Mouse (Mus musculus): Measurements from ENCODE around the gene Tinf2. TPM values are rescaled to one million over a fixed set of nuclear protein-coding genes. Genes with fewer than 3 reads are reported as not detected.
A peak's percentile ranks its signal among the peaks of the same experiment; 100 is the strongest.

Gene Tinf2
- polyA plus RNA-seq, 1 experiment: 26.8 TPM

GRCm38 (mm10) chr14:55723433-55723832 is 41.8 kb upstream of the Tinf2 start:
- H3K4me1 ChIP-seq (ENCODE audit: control insufficient read depth, insufficient read depth, low read length): peaks cover 4% of the 10 kb centered on the region
- no peaks in the 10 kb centered on the region for H3K27me3 ChIP-seq (ENCODE audit: control insufficient read depth, insufficient read depth, low read length)
- H3K36me3 ChIP-seq (ENCODE audit: control insufficient read depth, insufficient read depth, low read length): no peaks in the 10 kb centered on the region
- H3K27ac ChIP-seq (ENCODE audit: control insufficient read depth, insufficient read depth, low read depth, low read length): no peak overlapping the region
- H3K4me3 ChIP-seq (ENCODE audit: control insufficient read depth, low read depth, low read length): no peak overlapping the region
- TF ChIP-seq POLR2A (IDR thresholded peaks at IDR 0.05; ENCODE audit: control insufficient read depth, low read depth, low read length) (no peak), CTCF (IDR thresholded peaks at IDR 0.05; ENCODE audit: control insufficient read depth, insufficient read depth, insufficient replicate concordance, low read depth, low read length) (no peak)

DNA sequence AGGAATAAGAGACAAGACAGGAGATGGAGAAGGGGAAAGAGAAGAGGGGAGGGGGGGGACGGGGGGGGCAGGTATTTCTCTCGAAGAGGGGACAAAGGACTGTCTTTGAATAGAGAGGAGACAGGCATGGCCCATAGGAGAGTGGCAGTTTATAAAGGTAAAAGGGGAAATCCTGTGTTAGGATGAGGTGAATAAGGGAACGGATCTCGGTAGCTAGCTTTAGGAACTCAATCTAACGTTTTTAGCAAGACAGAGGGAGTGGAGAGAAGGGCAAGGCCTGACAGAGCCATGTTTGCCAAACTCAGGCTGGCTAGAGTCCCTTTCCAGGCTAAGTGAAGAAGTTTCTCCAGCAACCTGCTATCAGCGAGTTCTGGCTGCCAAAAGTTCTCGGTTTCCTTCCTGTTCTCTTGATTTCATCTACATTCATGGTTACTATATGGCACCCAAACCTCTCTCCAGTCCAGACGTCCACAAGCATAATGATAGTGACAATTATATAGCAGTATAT is 40.9 kb upstream of the Tinf2 start:
- no peaks in the 10 kb centered on the region for H3K27me3 ChIP-seq (ENCODE audit: control insufficient read depth, insufficient read depth, low read length)
- TF ChIP-seq CTCF (IDR thresholded peaks at IDR 0.05; ENCODE audit: control insufficient read depth, insufficient read depth, insufficient replicate concordance, low read depth, low read length) (no peak), POLR2A (IDR thresholded peaks at IDR 0.05; ENCODE audit: control insufficient read depth, low read depth, low read length) (no peak)
- no peaks in the 10 kb centered on the region for H3K36me3 ChIP-seq (ENCODE audit: control insufficient read depth, insufficient read depth, low read length)
- H3K27ac ChIP-seq (ENCODE audit: control insufficient read depth, insufficient read depth, low read depth, low read length): 0 out of 2 replicates have a peak overlapping the region, but pooled peaks have one; percentile 16
- H3K4me1 ChIP-seq (ENCODE audit: control insufficient read depth, insufficient read depth, low read length): peaks cover 4% of the 10 kb centered on the region
- no peak overlapping the region for H3K4me3 ChIP-seq (ENCODE audit: control insufficient read depth, low read depth, low read length)

DNA sequence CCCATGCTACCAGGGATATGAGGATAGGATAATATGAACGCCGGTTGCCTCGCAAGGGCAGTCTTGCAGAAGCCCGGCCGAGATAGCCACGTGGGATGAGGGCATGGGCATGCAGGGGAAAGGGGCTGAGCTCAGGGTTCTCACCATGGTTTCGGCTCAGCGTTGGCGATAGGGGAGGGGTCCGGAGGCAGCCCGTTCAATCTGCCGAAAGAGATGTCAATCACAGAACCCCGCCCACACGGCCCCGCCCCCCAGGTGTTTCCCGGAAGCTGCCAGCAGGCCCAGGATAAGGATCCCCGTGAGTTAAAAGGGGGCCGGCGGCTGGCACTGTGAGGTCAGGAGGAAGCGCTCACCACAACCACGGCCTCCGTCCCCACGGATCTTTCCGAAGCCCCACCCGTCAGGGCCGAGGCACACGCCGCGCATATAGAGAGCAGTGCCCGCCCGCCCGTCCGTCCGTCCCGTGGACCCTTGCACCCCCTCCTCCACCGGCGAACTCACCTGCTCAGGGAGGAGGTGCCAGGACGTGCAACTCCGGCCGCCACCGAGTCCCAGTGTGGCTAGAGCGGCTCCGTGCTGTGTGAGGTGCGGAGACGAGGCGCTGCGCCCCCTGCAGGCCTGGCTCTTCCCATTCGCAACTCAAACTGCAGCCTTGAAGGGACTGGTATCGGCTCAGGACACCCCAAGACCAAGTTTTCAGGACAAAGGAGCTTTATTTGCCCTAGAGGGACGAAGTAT is 40.2 kb upstream of the Tinf2 start, which contains the start of gene Rabggta:
Gene Rabggta, minus strand, starts transcription at position 564 of the 738 bp plus-strand sequence.
- TF ChIP-seq POLR2A (IDR thresholded peaks at IDR 0.05; ENCODE audit: control insufficient read depth, low read depth, low read length): peak; percentile 39
- peak; percentile 97 for TF ChIP-seq CTCF (IDR thresholded peaks at IDR 0.05; ENCODE audit: control insufficient read depth, insufficient read depth, insufficient replicate concordance, low read depth, low read length)
- peak within 1 kb of the TSS; percentile 32; the same call in 1 of the 2 replicates for H3K27ac ChIP-seq (ENCODE audit: control insufficient read depth, insufficient read depth, low read depth, low read length)
- no peaks in the 10 kb centered on the region for H3K27me3 ChIP-seq (ENCODE audit: control insufficient read depth, insufficient read depth, low read length)
- peak within 1 kb of the TSS; percentile 92 for H3K4me3 ChIP-seq (ENCODE audit: control insufficient read depth, low read depth, low read length)
- H3K4me1 ChIP-seq (ENCODE audit: control insufficient read depth, insufficient read depth, low read length): peaks cover 4% of the 10 kb centered on the region
- no peaks in the 10 kb centered on the region for H3K36me3 ChIP-seq (ENCODE audit: control insufficient read depth, insufficient read depth, low read length)

DNA sequence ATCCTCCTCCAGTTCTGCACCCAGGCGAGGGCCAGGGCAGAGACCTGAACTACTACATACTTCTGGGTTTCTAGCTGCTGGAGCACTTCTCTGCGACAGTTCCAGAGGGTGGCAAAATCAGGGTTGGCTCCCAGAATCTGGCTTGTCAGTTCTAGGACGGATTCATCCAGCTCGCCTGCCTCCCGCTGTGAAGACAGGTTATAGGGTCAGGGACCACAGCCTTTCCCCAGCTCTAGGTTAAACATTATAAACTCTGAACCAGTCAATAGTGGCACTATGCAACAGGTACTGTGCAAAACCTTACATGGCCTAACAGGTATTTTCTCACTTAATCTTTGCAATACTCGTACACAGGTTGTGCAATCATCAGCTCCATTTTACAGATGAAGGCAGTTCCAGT is 39.5 kb upstream of the Tinf2 start:
- Histone ChIP-seq H3K27ac (ENCODE audit: control insufficient read depth, insufficient read depth, low read depth, low read length) (no peak overlapping the region), H3K27me3 (ENCODE audit: control insufficient read depth, insufficient read depth, low read length) (no peaks in the 10 kb centered on the region), H3K4me1 (ENCODE audit: control insufficient read depth, insufficient read depth, low read length) (peaks cover 4% of the 10 kb centered on the region), H3K4me3 (ENCODE audit: control insufficient read depth, low read depth, low read length) (no peak overlapping the region), H3K36me3 (ENCODE audit: control insufficient read depth, insufficient read depth, low read length) (no peaks in the 10 kb centered on the region)
- TF ChIP-seq CTCF (IDR thresholded peaks at IDR 0.05; ENCODE audit: control insufficient read depth, insufficient read depth, insufficient replicate concordance, low read depth, low read length): no peak
- no peak for TF ChIP-seq POLR2A (IDR thresholded peaks at IDR 0.05; ENCODE audit: control insufficient read depth, low read depth, low read length)

DNA sequence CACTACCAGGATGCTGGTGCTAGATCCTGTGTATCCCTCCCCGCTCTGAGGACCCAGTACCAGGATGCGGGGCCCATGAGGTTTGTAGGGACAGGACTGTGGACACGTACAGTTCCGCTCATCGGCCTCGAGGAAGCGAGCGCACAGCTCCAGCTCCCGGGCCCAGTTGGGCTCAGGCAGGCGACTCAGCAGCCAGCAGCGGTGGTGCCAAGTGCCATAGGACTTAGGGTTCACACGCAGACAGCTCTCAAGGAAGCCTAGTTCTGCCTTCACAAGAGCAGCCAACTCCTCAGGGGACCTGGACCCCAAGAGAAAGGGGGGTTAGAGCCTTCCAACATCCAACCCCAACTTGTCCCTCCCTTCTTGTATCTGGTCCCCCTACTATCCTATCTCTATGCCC is 39.0 kb upstream of the Tinf2 start:
- TF ChIP-seq CTCF (IDR thresholded peaks at IDR 0.05; ENCODE audit: control insufficient read depth, insufficient read depth, insufficient replicate concordance, low read depth, low read length): no peak
- no peak for TF ChIP-seq POLR2A (IDR thresholded peaks at IDR 0.05; ENCODE audit: control insufficient read depth, low read depth, low read length)
- Histone ChIP-seq H3K27ac (ENCODE audit: control insufficient read depth, insufficient read depth, low read depth, low read length) (no peak overlapping the region), H3K27me3 (ENCODE audit: control insufficient read depth, insufficient read depth, low read length) (no peaks in the 10 kb centered on the region), H3K4me3 (ENCODE audit: control insufficient read depth, low read depth, low read length) (no peak overlapping the region), H3K36me3 (ENCODE audit: control insufficient read depth, insufficient read depth, low read length) (no peaks in the 10 kb centered on the region), H3K4me1 (ENCODE audit: control insufficient read depth, insufficient read depth, low read length) (peaks cover 4% of the 10 kb centered on the region)

DNA sequence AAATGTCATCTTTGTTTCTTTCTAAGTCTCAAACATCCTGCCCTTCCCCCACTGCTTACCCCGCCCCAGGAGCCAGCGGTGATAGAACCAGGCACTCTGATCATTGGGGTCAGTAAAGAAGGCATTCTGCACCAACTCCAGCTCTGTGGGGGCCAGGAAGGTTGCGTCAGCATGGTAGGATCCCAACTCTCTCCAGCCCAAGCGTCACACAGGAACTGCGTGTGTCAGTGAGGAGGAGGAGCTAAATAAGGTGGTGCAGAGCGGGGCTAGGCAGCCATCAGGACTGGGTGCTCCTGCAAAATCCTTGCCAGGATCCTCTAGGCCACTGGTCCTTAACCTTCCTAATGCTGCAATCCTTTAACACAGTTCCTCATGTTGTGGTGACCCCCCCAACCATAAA is 38.1 kb upstream of the Tinf2 start:
- peaks cover 4% of the 10 kb centered on the region for H3K4me1 ChIP-seq (ENCODE audit: control insufficient read depth, insufficient read depth, low read length)
- no peak overlapping the region for H3K27ac ChIP-seq (ENCODE audit: control insufficient read depth, insufficient read depth, low read depth, low read length)
- H3K4me3 ChIP-seq (ENCODE audit: control insufficient read depth, low read depth, low read length): no peak overlapping the region
- no peak for TF ChIP-seq CTCF (IDR thresholded peaks at IDR 0.05; ENCODE audit: control insufficient read depth, insufficient read depth, insufficient replicate concordance, low read depth, low read length)
- TF ChIP-seq POLR2A (IDR thresholded peaks at IDR 0.05; ENCODE audit: control insufficient read depth, low read depth, low read length): no peak
- no peaks in the 10 kb centered on the region for H3K36me3 ChIP-seq (ENCODE audit: control insufficient read depth, insufficient read depth, low read length)
- H3K27me3 ChIP-seq (ENCODE audit: control insufficient read depth, insufficient read depth, low read length): no peaks in the 10 kb centered on the region

- Histone ChIP-seq H3K36me3 (ENCODE audit: control insufficient read depth, insufficient read depth, low read length) (no peaks in the 10 kb centered on the region), H3K4me3 (ENCODE audit: control insufficient read depth, low read depth, low read length) (no peak overlapping the region), H3K27ac (ENCODE audit: control insufficient read depth, insufficient read depth, low read depth, low read length) (no peak overlapping the region), H3K4me1 (ENCODE audit: control insufficient read depth, insufficient read depth, low read length) (peaks cover 8% of the 10 kb centered on the region), H3K27me3 (ENCODE audit: control insufficient read depth, insufficient read depth, low read length) (no peaks in the 10 kb centered on the region)
- TF ChIP-seq CTCF (IDR thresholded peaks at IDR 0.05; ENCODE audit: control insufficient read depth, insufficient read depth, insufficient replicate concordance, low read depth, low read length) (no peak), POLR2A (IDR thresholded peaks at IDR 0.05; ENCODE audit: control insufficient read depth, low read depth, low read length) (no peak)
These were observed 35.3 kb upstream of the Tinf2 start for GRCm38 (mm10) chr14:55716884-55717283.

Measured in testis, adult 2 months (tissue).